Mouse (Mus musculus) liver, embryonic 14.5 days (tissue): ENCODE results near the gene Pou2f2. TPM values are rescaled to one million over a fixed set of nuclear protein-coding genes. Genes with fewer than 3 reads are reported as not detected.
A peak's percentile ranks its signal among the peaks of the same experiment; 100 is the strongest.

ENCODE experiments used
- ATAC-seq: fragments of 200-750 bp; cut with Nextera tagmentation; 2 replicates; pipeline ENCODE4 v1.8.0; 2017; ENCODE audit warnings: moderate number of reproducible peaks, mild to moderate bottlenecking, moderate library complexity; ENCODE audit not compliant: insufficient read depth
- DNase-seq, 3 experiments: peaks; one replicate each; pipeline ENCODE4 v3.0.0-alpha.2; 2012 to 2013; ENCODE audit warnings: low read depth in 3 of 3, low spot score in 3 of 3
- H3K27ac ChIP-seq: fragments of 300-500 bp; sonication (generic); 2 replicates; pipeline ENCODE4 v1.5.1; 2014; ENCODE audit warnings: moderate library complexity, mild to moderate bottlenecking, control low read depth, inconsistent platforms
- H3K27me3 ChIP-seq: fragments of 300-500 bp; sonication (generic); 2 replicates; pipeline ENCODE4 v1.6.1; 2014; ENCODE audit warnings: mild to moderate bottlenecking, low read length, moderate library complexity; ENCODE audit not compliant: control insufficient read depth, insufficient read depth
- H3K36me3 ChIP-seq: fragments of 300-500 bp; sonication (generic); replicated peaks from 2 replicates; pipeline ENCODE4 v1.6.1; 2014; ENCODE audit warnings: low read depth; ENCODE audit not compliant: control insufficient read depth, insufficient read depth
- H3K4me1 ChIP-seq, 2 experiments: fragments of 200-500 bp in 1 of 2; fragments of 300-500 bp in 1 of 2; sonication (generic) in 1 of 2; replicated peaks; 2 replicates each; pipeline ENCODE4 v1.6.1; 2012 to 2014; ENCODE audit warnings: antibody characterized with exemption in 1 of 2, inconsistent platforms in 1 of 2, low read length in 1 of 2; ENCODE audit not compliant: control insufficient read depth in 2 of 2, insufficient read depth in 2 of 2
- H3K4me2 ChIP-seq: fragments of 300-500 bp; sonication (generic); 2 replicates; pipeline ENCODE4 v1.6.1; 2014; ENCODE audit warnings: low read depth, mild to moderate bottlenecking, control low read depth, moderate library complexity
- H3K4me3 ChIP-seq, 2 experiments: fragments of 200-500 bp in 1 of 2; fragments of 300-500 bp in 1 of 2; sonication (generic) in 1 of 2; 2 replicates each; pipeline ENCODE4 v1.5.1; 2012 to 2014; ENCODE audit warnings: low read depth in 2 of 2, low read length in 2 of 2, mild to moderate bottlenecking in 2 of 2, control low read depth in 1 of 2, inconsistent platforms in 1 of 2, moderate library complexity in 1 of 2; ENCODE audit not compliant: insufficient read depth in 1 of 2
- H3K9ac ChIP-seq: fragments of 300-500 bp; sonication (generic); replicated peaks from 2 replicates; pipeline ENCODE4 v1.6.1; 2014; ENCODE audit warnings: mild to moderate bottlenecking, control low read depth, moderate library complexity
- H3K9me3 ChIP-seq: fragments of 300-500 bp; sonication (generic); 2 replicates; pipeline ENCODE4 v1.6.1; 2016; ENCODE audit warnings: low read length, mixed read lengths; ENCODE audit not compliant: control insufficient read depth
- CTCF ChIP-seq: IDR thresholded peaks from 2 replicates; pipeline ENCODE4 v1.5.1; 2016; ENCODE audit warnings: antibody characterized with exemption, low read depth, control low read depth
- EP300 ChIP-seq: IDR thresholded peaks from 2 replicates; pipeline ENCODE4 v1.6.1; 2016; ENCODE audit warnings: antibody characterized with exemption, low read depth
- WGBS: fragments of 180-500 bp; shearing (Covaris S2); extraction: QIAGEN DNeasy Blood & Tissue Kit; methylation state at CpG from one replicate; pipeline ENCODE4 v1.1.7; 2014; ENCODE audit not compliant: insufficient replicate concordance; 5-methylcytosine and 5-hydroxymethylcytosine counted together
- polyA plus RNA-seq, 2 experiments: library from polyadenylated mRNA; depleted of rRNA in 1 of 2; stranded (reverse) in 1 of 2; unstranded in 1 of 2; fragments of >200 nt; fragmentation: Nextera tagmentation in 1 of 2; extraction: Ambion mirVana in 1 of 2; gene quantifications; 2 replicates each; pipeline versions ENCODE4 v1.2.1 to v1.2.3; 2012 to 2014

Gene Pou2f2
- polyA plus RNA-seq, 2 experiments, result 0.73 to 0.94 TPM

GRCm38 (mm10) chr7:25125716-25126281, 53.7 kb downstream of the Pou2f2 start:
- ATAC-seq (no peak), DNase-seq (no peak)
- WGBS, result 54% methylated on average over 10 of the region's 10 CpGs
- H3K4me1 ChIP-seq, result no peaks in the 10 kb centered on the region
- H3K9me3 ChIP-seq, result no peaks in the 10 kb centered on the region
- H3K36me3 ChIP-seq, result no peaks in the 10 kb centered on the region
- no peak overlapping the region for H3K4me3 ChIP-seq
- H3K27ac ChIP-seq, result no peak overlapping the region
- TF ChIP-seq EP300 (no peak), CTCF (no peak)
- no peaks in the 10 kb centered on the region for H3K27me3 ChIP-seq
- H3K9ac ChIP-seq, result no peak overlapping the region
- H3K4me2 ChIP-seq, result no peak overlapping the region

- no peaks in the 10 kb centered on the region for H3K27me3 ChIP-seq
- no peaks in the 10 kb centered on the region for H3K4me1 ChIP-seq
- no peak overlapping the region for H3K27ac ChIP-seq
- no peak overlapping the region for H3K4me3 ChIP-seq
- DNase-seq (no peak), ATAC-seq (no peak)
- no peaks in the 10 kb centered on the region for H3K36me3 ChIP-seq
- WGBS, result 60% methylated on average over 13 of the region's 13 CpGs
- no peak overlapping the region for H3K4me2 ChIP-seq
- TF ChIP-seq CTCF, result no peak
- TF ChIP-seq EP300, result no peak
- no peak overlapping the region for H3K9ac ChIP-seq
- no peaks in the 10 kb centered on the region for H3K9me3 ChIP-seq
Measured at GRCm38 (mm10) chr7:25121240-25121786, 58.2 kb downstream of the Pou2f2 start.

- ATAC-seq, result peak; percentile 23; the same call in 1 of the 2 replicates
- no peak for DNase-seq
- 34% methylated on average over 25 of the region's 25 CpGs for WGBS
- Histone ChIP-seq H3K27me3 (no peaks in the 10 kb centered on the region), H3K27ac (no peak overlapping the region), H3K4me1 (no peaks in the 10 kb centered on the region), H3K4me2 (no peak overlapping the region), H3K9ac (no peak overlapping the region), H3K4me3 (no peak overlapping the region), H3K9me3 (no peaks in the 10 kb centered on the region), H3K36me3 (no peaks in the 10 kb centered on the region)
- TF ChIP-seq CTCF (no peak), EP300 (no peak)
Measured at GRCm38 (mm10) chr7:25120061-25120834, 59.3 kb downstream of the Pou2f2 start.

- TF ChIP-seq EP300 (no peak), CTCF (no peak)
- 71% methylated on average over 16 of the region's 16 CpGs for WGBS
Measured at GRCm38 (mm10) chr7:25112956-25113603, 66.4 kb downstream of the Pou2f2 start.

More at GRCm38 (mm10) chr7:25112956-25113603, 66.4 kb downstream of the Pou2f2 start:
- no peaks in the 10 kb centered on the region for H3K27me3 ChIP-seq
- no peak overlapping the region for H3K4me3 ChIP-seq
- no peaks in the 10 kb centered on the region for H3K36me3 ChIP-seq
- DNase-seq (no peak), ATAC-seq (no peak)
- no peak overlapping the region for H3K27ac ChIP-seq
- H3K9ac ChIP-seq, result no peak overlapping the region
- H3K4me2 ChIP-seq, result no peak overlapping the region
- H3K9me3 ChIP-seq, result no peaks in the 10 kb centered on the region
- no peaks in the 10 kb centered on the region for H3K4me1 ChIP-seq
